Mouse (Mus musculus) C2C12 (cell line): Measurements from ENCODE around the gene Arap1.

Experiments
- CEBPB ChIP-seq: IDR thresholded peaks from one replicate; pipeline ENCODE4 v1.6.1; 2011; ENCODE audit warnings: low read depth, mild to moderate bottlenecking, control low read depth, moderate library complexity
- CTCF ChIP-seq: IDR thresholded peaks from one replicate; pipeline ENCODE4 v1.5.1; 2011; ENCODE audit not compliant: control insufficient read depth, insufficient read depth, insufficient read length
- MAX ChIP-seq: IDR thresholded peaks from one replicate; pipeline ENCODE4 v1.6.1; 2011; ENCODE audit warnings: mild to moderate bottlenecking, control low read depth
- MYOG ChIP-seq: IDR thresholded peaks from one replicate; pipeline ENCODE4 v1.6.1; 2011; ENCODE audit not compliant: control insufficient read depth, insufficient read length; ENCODE audit errors: extremely low read depth
- USF1 ChIP-seq: IDR thresholded peaks from one replicate; pipeline ENCODE4 v1.6.1; 2011; ENCODE audit warnings: low read depth, mild to moderate bottlenecking, control low read depth, moderate library complexity

DNA sequence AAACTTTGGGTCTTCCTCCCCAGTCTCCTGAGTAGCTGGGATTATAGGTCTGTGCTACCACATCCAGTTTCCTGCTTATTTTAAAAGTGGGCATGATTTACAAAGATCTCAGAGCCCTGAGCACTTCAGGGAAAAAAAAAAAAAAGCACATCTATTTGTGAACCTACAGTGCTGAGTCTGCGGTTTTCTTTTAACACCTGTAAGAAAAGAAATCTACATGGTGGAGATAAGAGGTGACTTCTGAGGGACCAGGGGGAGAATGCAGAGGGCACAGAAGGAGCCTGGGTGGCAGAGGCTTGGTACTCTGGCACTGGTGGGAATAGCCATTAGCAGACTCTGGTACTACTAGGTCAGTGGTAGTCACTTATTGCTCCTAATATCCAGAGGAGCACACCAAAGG lies 28.1 kb upstream of the Arap1 start:
- no peak for TF ChIP-seq MAX
- TF ChIP-seq USF1 = no peak
- TF ChIP-seq CTCF = no peak
- no peak for TF ChIP-seq CEBPB
- no peak for TF ChIP-seq MYOG
